Mouse (Mus musculus) left cerebral cortex, adult 2 months (tissue): ENCODE measurements around the gene Nckap1. TPM values are rescaled to one million over a fixed set of nuclear protein-coding genes. Genes with fewer than 3 reads are reported as not detected.

Experiments used
- DNase-seq, 2 experiments: peaks; one replicate each; pipeline ENCODE4 v3.0.0; 2021 to 2022; ENCODE audit warnings: low spot score in 2 of 2, mixed read lengths in 1 of 2; ENCODE audit errors: extremely low spot score in 1 of 2
- H3K27ac ChIP-seq: fragments of 200-600 bp; 2 replicates; pipeline ENCODE4 v1.8.1; 2022
- H3K4me3 ChIP-seq: fragments of 200-600 bp; 2 replicates; pipeline ENCODE4 v1.8.1; 2022
- CTCF ChIP-seq: fragments of 200-600 bp; IDR thresholded peaks from 2 replicates; pipeline ENCODE4 v1.8.1; 2022; ENCODE audit warnings: antibody characterized with exemption, mild to moderate bottlenecking, moderate library complexity
- intact Hi-C: fragments of 180-260 bp; cut with DNase I; formaldehyde crosslinking; loops from one replicate; pipeline ENCODE4 v1.15.1; 2025
- total RNA-seq, 2 experiments: library from RNA; stranded (reverse); gene quantifications; 2 replicates each; pipeline ENCODE4 v1.2.3; 2021

Nckap1 gene
- total RNA-seq, 2 experiments from 2014 or later, result 390 to 416 TPM

GRCm38 (mm10) chr2:80596960-80597359 is 15.8 kb upstream of the Nckap1 start:
- DNase-seq, result no peak
- no peak; the same call in none of the 2 replicates for TF ChIP-seq CTCF
- Histone ChIP-seq H3K4me3 (0 out of 2 replicates have a peak overlapping the region, but pooled peaks have one; percentile 16), H3K27ac (peak overlapping the region; percentile 81)
- intact Hi-C loops, result no loop called here

- no peak for DNase-seq
- no peak overlapping the region for H3K4me3 ChIP-seq
- intact Hi-C loops, result no loop called here
- peak overlapping the region; percentile 82 for H3K27ac ChIP-seq
- TF ChIP-seq CTCF, result no peak
Measured at GRCm38 (mm10) chr2:80594215-80594918, 13.2 kb upstream of the Nckap1 start.

DNA sequence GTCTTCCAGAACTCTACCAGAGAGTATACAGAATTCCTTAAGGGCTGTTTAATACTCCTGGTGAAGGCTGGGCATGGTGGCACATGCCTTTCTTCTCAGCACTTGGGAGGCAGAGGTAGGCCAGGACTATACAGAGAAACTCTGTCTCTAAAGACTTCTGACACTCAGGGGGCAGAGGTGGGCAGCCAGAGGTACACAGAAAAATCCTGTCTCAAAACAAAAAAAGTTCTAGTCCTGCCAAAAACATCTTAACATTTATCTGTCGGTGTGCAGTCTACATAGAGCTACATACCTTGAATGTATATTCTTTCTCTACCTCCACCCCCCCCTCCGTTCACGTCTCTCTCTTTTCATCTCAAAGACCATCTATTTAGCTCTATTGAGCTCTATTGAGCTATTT is 1.2 kb upstream of the Nckap1 start:
- DNase-seq, result no peak
- Histone ChIP-seq H3K4me3 (no peak overlapping the region), H3K27ac (no peak overlapping the region; the same call in 1 of the 2 replicates)
- intact Hi-C loops, result no loop called here
- TF ChIP-seq CTCF, result no peak

GRCm38 (mm10) chr2:80580311-80580961 is 744 bp downstream of the Nckap1 start:
- intact Hi-C loops, result loop anchor here (2.0 kb wide), 1 partner anchor 58 kb away; no protein-coding TSS in a partner anchor
- DNase-seq, result peak; percentile 37 to 47
- no peak for TF ChIP-seq CTCF

DNA sequence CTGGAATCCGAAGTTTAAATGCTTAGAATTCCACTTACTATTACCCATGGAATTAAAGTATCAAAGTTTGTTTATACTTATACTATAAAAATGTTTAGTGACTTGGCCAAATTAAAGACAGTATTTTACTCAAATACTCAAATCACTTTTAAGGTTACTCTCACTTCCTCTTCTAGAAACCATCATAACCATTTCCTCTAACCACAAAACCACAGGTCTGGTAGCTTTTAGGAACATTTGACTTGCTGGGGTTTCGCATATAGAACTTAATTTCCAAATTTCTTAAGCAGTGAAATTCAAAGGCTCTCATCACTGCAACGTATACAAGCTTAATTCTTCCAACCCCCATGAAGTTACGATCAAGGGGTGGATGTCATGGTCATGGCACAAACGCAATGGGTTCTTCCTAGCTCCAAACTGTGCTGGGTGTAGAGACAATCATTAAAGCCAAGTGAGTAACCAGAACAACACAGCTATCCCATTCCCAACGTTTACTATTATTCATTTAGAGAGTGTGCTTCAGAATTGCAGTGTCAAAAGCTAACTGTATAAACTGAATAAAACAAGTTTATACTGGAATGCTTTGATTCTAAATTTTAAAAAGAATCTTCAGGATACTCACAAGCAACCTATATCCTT is 1.8 kb downstream of the Nckap1 start:
- TF ChIP-seq CTCF, result no peak
- Histone ChIP-seq H3K27ac (0 out of 2 replicates have a peak overlapping the region, but pooled peaks have one; percentile 12), H3K4me3 (peak overlapping the region; percentile 87)
- intact Hi-C loops, result no loop called here
- DNase-seq, result no peak

More at GRCm38 (mm10) chr2:80580311-80580961, 744 bp downstream of the Nckap1 start:
- peak overlapping the region; percentile 87 for H3K4me3 ChIP-seq
- H3K27ac ChIP-seq, result peak overlapping the region; percentile 94

- no peak for DNase-seq
- intact Hi-C loops, result no loop called here
- H3K4me3 ChIP-seq, result no peak overlapping the region
- TF ChIP-seq CTCF, result no peak
- H3K27ac ChIP-seq, result no peak overlapping the region
Measured at GRCm38 (mm10) chr2:80577286-80577685, 3.9 kb downstream of the Nckap1 start.

GRCm38 (mm10) chr2:80570656-80571055 is 10.5 kb downstream of the Nckap1 start:
- no peak for DNase-seq
- no peak for TF ChIP-seq CTCF
- H3K4me3 ChIP-seq, result no peak overlapping the region
- intact Hi-C loops, result no loop called here
- no peak overlapping the region for H3K27ac ChIP-seq

- no peak for TF ChIP-seq CTCF
- intact Hi-C loops, result no loop called here
- no peak for DNase-seq
- Histone ChIP-seq H3K4me3 (no peak overlapping the region), H3K27ac (no peak overlapping the region)
Measured at GRCm38 (mm10) chr2:80567411-80567810, 13.8 kb downstream of the Nckap1 start.

DNA sequence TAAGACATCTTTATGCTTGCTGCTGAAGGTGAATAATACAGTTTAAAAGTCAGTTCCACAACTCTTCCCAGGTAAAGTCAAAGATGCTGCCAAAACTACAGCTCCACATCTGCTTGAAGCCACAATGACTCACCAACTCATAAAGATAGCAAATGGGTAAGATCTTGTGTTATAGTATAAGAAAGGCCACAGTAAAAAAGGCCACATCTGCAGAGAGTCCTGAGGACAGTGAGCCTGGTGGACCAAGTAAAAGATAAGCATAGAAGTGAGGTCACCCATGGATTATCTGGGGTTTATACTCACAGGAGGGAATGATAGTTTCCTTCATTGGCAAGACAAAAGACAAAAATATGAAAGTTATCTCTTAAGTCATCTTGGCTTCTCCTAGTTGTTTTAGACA is 18.9 kb downstream of the Nckap1 start:
- no peak overlapping the region for H3K27ac ChIP-seq
- TF ChIP-seq CTCF, result no peak
- intact Hi-C loops, result no loop called here
- DNase-seq, result no peak
- no peak overlapping the region for H3K4me3 ChIP-seq

GRCm38 (mm10) chr2:80561478-80561877 is 19.7 kb downstream of the Nckap1 start:
- intact Hi-C loops, result no loop called here
- DNase-seq, result no peak
- TF ChIP-seq CTCF, result no peak
- H3K4me3 ChIP-seq, result no peak overlapping the region
- H3K27ac ChIP-seq, result no peak overlapping the region

- no peak overlapping the region for H3K4me3 ChIP-seq
- intact Hi-C loops, result no loop called here
- TF ChIP-seq CTCF, result no peak
- no peak for DNase-seq
- no peak overlapping the region for H3K27ac ChIP-seq
Measured at GRCm38 (mm10) chr2:80560773-80561172, 20.4 kb downstream of the Nckap1 start.

- H3K4me3 ChIP-seq, result no peak overlapping the region
- intact Hi-C loops, result no loop called here
- no peak for TF ChIP-seq CTCF
- no peak for DNase-seq
- no peak overlapping the region for H3K27ac ChIP-seq
Measured at GRCm38 (mm10) chr2:80559655-80560054, 21.5 kb downstream of the Nckap1 start.
